Mouse (Mus musculus) liver, adult 2 months (tissue): Measurements from ENCODE around the gene Gm49416.

ENCODE experiments used
- CTCF ChIP-seq: fragments of 200-500 bp; IDR thresholded peaks from 2 replicates; pipeline ENCODE4 v1.5.1; 2011; ENCODE audit warnings: low read depth, low read length, control low read depth
- POLR2A ChIP-seq: fragments of 200-500 bp; IDR thresholded peaks from 2 replicates; pipeline ENCODE4 v1.6.1; 2011; ENCODE audit warnings: low read length, control low read depth; ENCODE audit not compliant: insufficient read depth; ENCODE audit errors: extremely low read depth

GRCm38 (mm10) chr19:8892829-8893766 is 4.4 kb downstream of the Gm49416 start, which contains the start of gene Ints5:
- TF ChIP-seq CTCF (no peak), POLR2A (peak; percentile 82)
